8 mouse cellular contexts compared by ENCODE assay signal in the genomic region with DNA sequence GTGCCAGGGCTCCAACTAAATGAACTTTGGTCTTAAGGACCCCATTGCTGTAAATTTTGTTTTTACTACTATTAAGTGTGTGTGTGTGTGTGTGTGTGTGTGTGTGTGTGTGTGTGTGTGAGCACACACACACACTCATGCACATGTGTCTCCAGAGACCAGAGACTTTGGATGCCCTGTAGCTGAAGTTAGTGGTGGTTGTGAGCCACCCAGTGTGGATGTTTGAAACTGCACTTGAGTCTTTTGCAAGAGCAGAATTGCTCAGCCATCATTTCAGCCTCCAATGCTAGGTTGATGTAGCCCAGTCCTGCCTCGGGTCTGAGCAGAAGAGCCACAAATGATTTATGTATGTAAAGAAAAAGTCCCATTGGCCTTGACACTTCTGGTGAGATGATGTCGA. TPM values are rescaled to one million over a fixed set of nuclear protein-coding genes. Genes with fewer than 3 reads are reported as not detected.
DNase-seq lines count a peak whose midpoint lies in the region; ATAC-seq and TF ChIP-seq lines count a peak whose summit lies in the region.
"Had no signal": no experiment of that assay in that cellular context is flagged by ENCODE, and none has a peak within 500 bp of the region (broad histone marks: within the 10 kb centered on the region; RNA-seq: fewer than 3 reads in every experiment).

No protein-coding gene starts in this region.

- H3K4me1 ChIP-seq in intestine, postnatal 0 days (replicated peaks; ENCODE audit: control insufficient read depth, insufficient read depth, low read length), result no peaks in the 10 kb centered on the region
- H3K4me1 ChIP-seq in intestine, embryonic 15.5 days (replicated peaks), result no peaks in the 10 kb centered on the region

- DNase-seq in urinary bladder, postnatal 14 days (ENCODE audit: low spot score), result peak; percentile 47
- DNase-seq in urinary bladder, adult 18-20 months (ENCODE audit: low spot score in 2 of 2), result no peak
- peak; percentile 41 for DNase-seq in kidney, postnatal 14 days
- DNase-seq in natural killer cell, adult 2 months (ENCODE audit: low spot score in 2 of 2), result no peak
- no peak for DNase-seq in neural tube, embryonic 10.5 days (ENCODE audit: extremely low spot score, low spot score)

- 40% methylated on average over 2 of the region's 2 CpGs for WGBS in intestine, postnatal 0 days
- WGBS in intestine, embryonic 15.5 days, result 50% methylated on average over 2 of the region's 2 CpGs

- no peaks in the 10 kb centered on the region for H3K36me3 ChIP-seq in intestine, postnatal 0 days (ENCODE audit: control insufficient read depth, insufficient read depth)
- no peaks in the 10 kb centered on the region for H3K36me3 ChIP-seq in intestine, embryonic 15.5 days

- no peak overlapping the region for H3K9ac ChIP-seq in intestine, postnatal 0 days (ENCODE audit: low read depth, low read length)
- H3K9ac ChIP-seq in intestine, embryonic 15.5 days, result no peak overlapping the region

- no peaks in the 10 kb centered on the region for H3K27me3 ChIP-seq in intestine, postnatal 0 days (replicated peaks; ENCODE audit: control insufficient read depth, insufficient read depth, low read length)
- no peaks in the 10 kb centered on the region for H3K27me3 ChIP-seq in intestine, embryonic 15.5 days (replicated peaks)

- peak; percentile 68 for TF ChIP-seq CTCF in intestine, postnatal 0 days (IDR thresholded peaks at IDR 0.05; ENCODE audit: low read depth)

- H3K27ac ChIP-seq in intestine, postnatal 0 days (ENCODE audit: low read depth, low read length), result no peak overlapping the region
- no peak overlapping the region for H3K27ac ChIP-seq in intestine, embryonic 15.5 days

- ATAC-seq in intestine, postnatal 0 days, result no peak
- no peak for ATAC-seq in intestine, embryonic 15.5 days

- H3K4me3 ChIP-seq in intestine, postnatal 0 days (ENCODE audit: low read depth, low read length), result no peak overlapping the region
- H3K4me3 ChIP-seq in intestine, embryonic 15.5 days (replicated peaks), result no peak overlapping the region

- H3K4me2 ChIP-seq in intestine, postnatal 0 days (replicated peaks; ENCODE audit: low read depth), result no peak overlapping the region
- H3K4me2 ChIP-seq in intestine, embryonic 15.5 days (replicated peaks), result no peak overlapping the region
- H3K4me2 ChIP-seq: midbrain, embryonic 11.5 days had no signal

- no peaks in the 10 kb centered on the region for H3K9me3 ChIP-seq in intestine, postnatal 0 days (ENCODE audit: control insufficient read depth)
- H3K9me3 ChIP-seq in intestine, embryonic 15.5 days, result no peaks in the 10 kb centered on the region

RNA-seq across cellular contexts. Expression of gene Alox5, which starts 37.3 kb away (rescaled TPM):
- polyA plus RNA-seq in intestine, postnatal 0 days (2015; fragmentation: Nextera tagmentation; extraction: Ambion mirVana), result 0.43 and 0.48 TPM in 2 replicates
- 1.4 and 4.0 TPM in 2 replicates for polyA plus RNA-seq in intestine, embryonic 15.5 days (2015; fragmentation: Nextera tagmentation; extraction: Ambion mirVana)

Comparison
In these comparisons a context has a peak if more than half of its experiments do, and no peak if none do; other contexts are left out.
1. DNase-seq: peak in urinary bladder, postnatal 14 days (single experiment) and kidney, postnatal 14 days (single experiment); none in urinary bladder, adult 18-20 months (0 of 2), natural killer cell, adult 2 months (0 of 2) and neural tube, embryonic 10.5 days (single experiment).